In genomic region chr19:60073328-60073727, GRCm38 (mm10) we compare ENCODE assay signal across 16 mouse cellular contexts.
DNase-seq lines count a peak whose midpoint lies in the region; ATAC-seq and TF ChIP-seq lines count a peak whose summit lies in the region.
"Had no signal": no experiment of that assay in that cellular context is flagged by ENCODE, and none has a peak within 500 bp of the region (broad histone marks: within the 10 kb centered on the region; RNA-seq: fewer than 3 reads in every experiment).

No protein-coding gene starts in this region.

- no peaks in the 10 kb centered on the region for H3K9me3 ChIP-seq in midbrain, embryonic 10.5 days (replicated peaks)
- H3K9me3 ChIP-seq: embryonic facial prominence, embryonic 15.5 days; forebrain, embryonic 12.5 days; hindbrain, embryonic 12.5 days; neural tube, embryonic 13.5 days had no signal

- H3K27ac ChIP-seq in gastrocnemius, adult 2 months, result peak overlapping the region; percentile 68
- no peak overlapping the region for H3K27ac ChIP-seq in midbrain, embryonic 10.5 days (replicated peaks)
- H3K27ac ChIP-seq: embryonic facial prominence, embryonic 15.5 days; forebrain, embryonic 12.5 days; hindbrain, embryonic 12.5 days; neural tube, embryonic 13.5 days had no signal

- no peaks in the 10 kb centered on the region for H3K36me3 ChIP-seq in midbrain, embryonic 10.5 days
- H3K36me3 ChIP-seq: embryonic facial prominence, embryonic 15.5 days; forebrain, embryonic 12.5 days; hindbrain, embryonic 12.5 days; neural tube, embryonic 13.5 days had no signal

- WGBS in midbrain, embryonic 10.5 days, result 31% methylated on average over 1 of the region's 1 CpGs

- H3K4me1 ChIP-seq in midbrain, embryonic 10.5 days, result peaks cover 6% of the 10 kb centered on the region
- H3K4me1 ChIP-seq: embryonic facial prominence, embryonic 15.5 days; forebrain, embryonic 12.5 days; hindbrain, embryonic 12.5 days; neural tube, embryonic 13.5 days had no signal

- ATAC-seq in megakaryocyte-erythroid progenitor cell, adult 5-6 weeks (replicated peaks; ENCODE audit: low FRiP score, low TSS enrichment, poor library complexity, severe bottlenecking), result no peak
- ATAC-seq: intestine, embryonic 16.5 days had no signal

- H3K27me3 ChIP-seq in midbrain, embryonic 10.5 days (ENCODE audit: low read depth, poor library complexity, severe bottlenecking), result no peaks in the 10 kb centered on the region
- H3K27me3 ChIP-seq: embryonic facial prominence, embryonic 15.5 days; forebrain, embryonic 12.5 days; hindbrain, embryonic 12.5 days; neural tube, embryonic 13.5 days had no signal

- intact Hi-C loops in gastrocnemius, adult 2 months (cut with DNase I), result no loop called here
- intact Hi-C loops in heart, postnatal 10 days (cut with DNase I), result no loop called here

- no peak for TF ChIP-seq CTCF in gastrocnemius, adult 2 months (IDR thresholded peaks at IDR 0.05)

- no peak for DNase-seq in gastrocnemius, adult 2 months
- no peak for DNase-seq in gastrocnemius, postnatal 10 days
- DNase-seq in ES-CJ7 (ENCODE audit: low read depth, low spot score), result peak; percentile 73
- DNase-seq in heart, postnatal 10 days, result peak; percentile 31 to 33
- peak; percentile 50 for DNase-seq in lung, postnatal 10 days
- no peak for DNase-seq in layer of hippocampus, postnatal 14 days (ENCODE audit: low spot score in 2 of 2)
- DNase-seq in midbrain, embryonic 10.5 days (ENCODE audit: low spot score), result no peak
- DNase-seq: adrenal gland, postnatal 36 days; spleen, adult 18-20 months; thymus, postnatal 25 days had no signal

- no peak overlapping the region for H3K4me3 ChIP-seq in gastrocnemius, adult 2 months
- no peak overlapping the region for H3K4me3 ChIP-seq in midbrain, embryonic 10.5 days
- H3K4me3 ChIP-seq: embryonic facial prominence, embryonic 15.5 days; forebrain, embryonic 12.5 days; hindbrain, embryonic 12.5 days; neural tube, embryonic 13.5 days had no signal

Comparison
In these comparisons a context has a peak if more than half of its experiments do, and no peak if none do; other contexts are left out.
1. DNase-seq: peak in ES-CJ7 (single experiment), heart, postnatal 10 days (2 of 2) and lung, postnatal 10 days (single experiment); none in gastrocnemius, adult 2 months (single experiment), gastrocnemius, postnatal 10 days (single experiment), layer of hippocampus, postnatal 14 days (0 of 2) and midbrain, embryonic 10.5 days (single experiment).